Mouse (Mus musculus): ENCODE measurements at regions not wholly inside any gene's neighbourhood (a gene's known extent, or its start where the extent isn't known, plus 50 kb on each side); places are given as distances from the start of the nearest gene placed in this dataset.

- H3K27ac ChIP-seq (ENCODE audit: insufficient read depth, low read length), result no peak overlapping the region
- no peak overlapping the region for H3K4me3 ChIP-seq (ENCODE audit: low read depth, low read length)
- no peaks in the 10 kb centered on the region for H3K9me3 ChIP-seq (replicated peaks; ENCODE audit: control insufficient read depth, insufficient read depth, low read length, poor library complexity, severe bottlenecking)
- H3K36me3 ChIP-seq (ENCODE audit: control insufficient read depth, insufficient read depth, low read length, poor library complexity, severe bottlenecking), result no peaks in the 10 kb centered on the region
- TF ChIP-seq CTCF (IDR thresholded peaks at IDR 0.05; ENCODE audit: low read depth, low read length) (no peak), EP300 (IDR thresholded peaks at IDR 0.05; ENCODE audit: insufficient read depth, low read depth, low read length) (no peak), POLR2A (IDR thresholded peaks at IDR 0.05; ENCODE audit: insufficient read depth, low read length) (no peak)
- no peaks in the 10 kb centered on the region for H3K27me3 ChIP-seq (ENCODE audit: control insufficient read depth, insufficient read depth, low read length, poor library complexity, severe bottlenecking)
- no peak overlapping the region for H3K9ac ChIP-seq (ENCODE audit: low read depth, poor library complexity, severe bottlenecking)
- no peaks in the 10 kb centered on the region for H3K4me1 ChIP-seq (ENCODE audit: control insufficient read depth, insufficient read depth, low read length)
Observed at GRCm38 (mm10) chr8:102938771-102939170, 153.3 kb upstream of the Cdh11 start.

GRCm38 (mm10) chr8:102945546-102945945 is 160.1 kb upstream of the Cdh11 start:
- TF ChIP-seq EP300 (IDR thresholded peaks at IDR 0.05; ENCODE audit: insufficient read depth, low read depth, low read length) (no peak), POLR2A (IDR thresholded peaks at IDR 0.05; ENCODE audit: insufficient read depth, low read length) (no peak), CTCF (IDR thresholded peaks at IDR 0.05; ENCODE audit: low read depth, low read length) (no peak)
- H3K27me3 ChIP-seq (ENCODE audit: control insufficient read depth, insufficient read depth, low read length, poor library complexity, severe bottlenecking), result no peaks in the 10 kb centered on the region; the same call in 1 of the 2 replicates
- H3K4me1 ChIP-seq (ENCODE audit: control insufficient read depth, insufficient read depth, low read length), result no peaks in the 10 kb centered on the region
- H3K4me3 ChIP-seq (ENCODE audit: low read depth, low read length), result no peak overlapping the region
- H3K36me3 ChIP-seq (ENCODE audit: control insufficient read depth, insufficient read depth, low read length, poor library complexity, severe bottlenecking), result no peaks in the 10 kb centered on the region
- no peak overlapping the region for H3K9ac ChIP-seq (ENCODE audit: low read depth, poor library complexity, severe bottlenecking)
- H3K27ac ChIP-seq (ENCODE audit: insufficient read depth, low read length), result no peak overlapping the region
- H3K9me3 ChIP-seq (replicated peaks; ENCODE audit: control insufficient read depth, insufficient read depth, low read length, poor library complexity, severe bottlenecking), result no peaks in the 10 kb centered on the region

GRCm38 (mm10) chr8:102978161-102978581 is 192.7 kb upstream of the Cdh11 start:
- Histone ChIP-seq H3K36me3 (ENCODE audit: control insufficient read depth, insufficient read depth, low read length, poor library complexity, severe bottlenecking) (no peaks in the 10 kb centered on the region), H3K9me3 (replicated peaks; ENCODE audit: control insufficient read depth, insufficient read depth, low read length, poor library complexity, severe bottlenecking) (no peaks in the 10 kb centered on the region), H3K27ac (ENCODE audit: insufficient read depth, low read length) (no peak overlapping the region), H3K9ac (ENCODE audit: low read depth, poor library complexity, severe bottlenecking) (no peak overlapping the region), H3K4me3 (ENCODE audit: low read depth, low read length) (no peak overlapping the region), H3K4me1 (ENCODE audit: control insufficient read depth, insufficient read depth, low read length) (no peaks in the 10 kb centered on the region), H3K27me3 (ENCODE audit: control insufficient read depth, insufficient read depth, low read length, poor library complexity, severe bottlenecking) (no peaks in the 10 kb centered on the region)
- TF ChIP-seq POLR2A (IDR thresholded peaks at IDR 0.05; ENCODE audit: insufficient read depth, low read length) (no peak), CTCF (IDR thresholded peaks at IDR 0.05; ENCODE audit: low read depth, low read length) (no peak), EP300 (IDR thresholded peaks at IDR 0.05; ENCODE audit: insufficient read depth, low read depth, low read length) (no peak)

- no peak overlapping the region for H3K9ac ChIP-seq (ENCODE audit: low read depth, poor library complexity, severe bottlenecking)
- TF ChIP-seq POLR2A (IDR thresholded peaks at IDR 0.05; ENCODE audit: insufficient read depth, low read length) (no peak), EP300 (IDR thresholded peaks at IDR 0.05; ENCODE audit: insufficient read depth, low read depth, low read length) (no peak), CTCF (IDR thresholded peaks at IDR 0.05; ENCODE audit: low read depth, low read length) (no peak)
- H3K36me3 ChIP-seq (ENCODE audit: control insufficient read depth, insufficient read depth, low read length, poor library complexity, severe bottlenecking), result no peaks in the 10 kb centered on the region
- no peaks in the 10 kb centered on the region for H3K4me1 ChIP-seq (ENCODE audit: control insufficient read depth, insufficient read depth, low read length)
- H3K27ac ChIP-seq (ENCODE audit: insufficient read depth, low read length), result no peak overlapping the region
- H3K4me3 ChIP-seq (ENCODE audit: low read depth, low read length), result no peak overlapping the region
- H3K9me3 ChIP-seq (replicated peaks; ENCODE audit: control insufficient read depth, insufficient read depth, low read length, poor library complexity, severe bottlenecking), result no peaks in the 10 kb centered on the region
- H3K27me3 ChIP-seq (ENCODE audit: control insufficient read depth, insufficient read depth, low read length, poor library complexity, severe bottlenecking), result no peaks in the 10 kb centered on the region
Observed at GRCm38 (mm10) chr8:102983220-102983909, 197.9 kb upstream of the Cdh11 start.

DNA sequence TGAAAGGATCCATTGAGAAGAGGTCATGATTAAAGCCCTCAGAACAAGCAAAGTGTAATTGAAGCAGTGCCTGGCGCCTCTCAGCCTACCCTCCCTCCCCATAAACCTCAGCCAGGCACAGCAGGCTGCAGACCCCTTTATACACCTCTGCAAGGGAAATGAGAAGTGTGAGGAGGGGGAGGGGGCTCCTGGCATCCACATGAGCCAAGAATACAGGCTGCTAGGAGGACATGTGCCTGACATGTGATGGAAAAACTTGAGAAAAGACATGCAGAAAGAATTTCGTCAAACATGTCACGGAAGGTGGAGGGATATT is 198.4 kb upstream of the Cdh11 start:
- H3K27ac ChIP-seq (ENCODE audit: insufficient read depth, low read length), result no peak overlapping the region
- H3K4me1 ChIP-seq (ENCODE audit: control insufficient read depth, insufficient read depth, low read length), result no peaks in the 10 kb centered on the region
- no peaks in the 10 kb centered on the region for H3K36me3 ChIP-seq (ENCODE audit: control insufficient read depth, insufficient read depth, low read length, poor library complexity, severe bottlenecking)
- H3K4me3 ChIP-seq (ENCODE audit: low read depth, low read length), result no peak overlapping the region
- H3K9ac ChIP-seq (ENCODE audit: low read depth, poor library complexity, severe bottlenecking), result no peak overlapping the region
- no peaks in the 10 kb centered on the region for H3K9me3 ChIP-seq (replicated peaks; ENCODE audit: control insufficient read depth, insufficient read depth, low read length, poor library complexity, severe bottlenecking)
- H3K27me3 ChIP-seq (ENCODE audit: control insufficient read depth, insufficient read depth, low read length, poor library complexity, severe bottlenecking), result no peaks in the 10 kb centered on the region
- TF ChIP-seq CTCF (IDR thresholded peaks at IDR 0.05; ENCODE audit: low read depth, low read length), result no peak
- TF ChIP-seq POLR2A (IDR thresholded peaks at IDR 0.05; ENCODE audit: insufficient read depth, low read length), result no peak
- TF ChIP-seq EP300 (IDR thresholded peaks at IDR 0.05; ENCODE audit: insufficient read depth, low read depth, low read length), result no peak

- no peaks in the 10 kb centered on the region for H3K9me3 ChIP-seq (replicated peaks; ENCODE audit: control insufficient read depth, insufficient read depth, low read length, poor library complexity, severe bottlenecking)
- no peaks in the 10 kb centered on the region for H3K36me3 ChIP-seq (ENCODE audit: control insufficient read depth, insufficient read depth, low read length, poor library complexity, severe bottlenecking)
- TF ChIP-seq EP300 (IDR thresholded peaks at IDR 0.05; ENCODE audit: insufficient read depth, low read depth, low read length), result no peak
- no peak for TF ChIP-seq CTCF (IDR thresholded peaks at IDR 0.05; ENCODE audit: low read depth, low read length)
- TF ChIP-seq POLR2A (IDR thresholded peaks at IDR 0.05; ENCODE audit: insufficient read depth, low read length), result no peak
- H3K27me3 ChIP-seq (ENCODE audit: control insufficient read depth, insufficient read depth, low read length, poor library complexity, severe bottlenecking), result no peaks in the 10 kb centered on the region
- H3K4me1 ChIP-seq (ENCODE audit: control insufficient read depth, insufficient read depth, low read length), result no peaks in the 10 kb centered on the region
- no peak overlapping the region for H3K27ac ChIP-seq (ENCODE audit: insufficient read depth, low read length)
- H3K9ac ChIP-seq (ENCODE audit: low read depth, poor library complexity, severe bottlenecking), result no peak overlapping the region
- H3K4me3 ChIP-seq (ENCODE audit: low read depth, low read length), result no peak overlapping the region
Observed at GRCm38 (mm10) chr8:103007284-103007984, 222.0 kb upstream of the Cdh11 start.
